Mouse (Mus musculus) small intestine, adult 2 months (tissue): ENCODE measurements around the gene Cd300ld5. TPM values are rescaled to one million over a fixed set of nuclear protein-coding genes. Genes with fewer than 3 reads are reported as not detected.

ENCODE experiments used
- H3K27ac ChIP-seq: fragments of 200-500 bp; 2 replicates; pipeline ENCODE4 v1.5.1; 2012; ENCODE audit warnings: low read depth, low read length, control low read depth, inconsistent platforms; ENCODE audit not compliant: insufficient read depth
- H3K27me3 ChIP-seq: fragments of 200-500 bp; 2 replicates; pipeline ENCODE4 v1.6.1; 2012; ENCODE audit warnings: mild to moderate bottlenecking, moderate library complexity, low read length, inconsistent platforms; ENCODE audit not compliant: control insufficient read depth, insufficient read depth
- H3K36me3 ChIP-seq: fragments of 200-500 bp; 2 replicates; pipeline ENCODE4 v1.6.1; 2012; ENCODE audit warnings: mild to moderate bottlenecking, low read length, control low read depth, inconsistent platforms; ENCODE audit not compliant: control insufficient read depth, insufficient read depth
- H3K4me1 ChIP-seq: fragments of 200-500 bp; 2 replicates; pipeline ENCODE4 v1.6.1; 2012; ENCODE audit warnings: low read length, inconsistent platforms, mixed read lengths; ENCODE audit not compliant: control insufficient read depth, insufficient read depth, insufficient read length
- H3K4me3 ChIP-seq: fragments of 200-500 bp; 2 replicates; pipeline ENCODE4 v1.5.1; 2012; ENCODE audit warnings: low read depth, mild to moderate bottlenecking, control low read depth, inconsistent platforms, low read length, moderate library complexity
- CTCF ChIP-seq: fragments of 200-500 bp; IDR thresholded peaks from 2 replicates; pipeline ENCODE4 v1.5.1; 2012; ENCODE audit warnings: low read depth, mild to moderate bottlenecking, control low read depth, inconsistent platforms, low read length, moderate library complexity, mixed read lengths; ENCODE audit not compliant: insufficient replicate concordance, insufficient read length; ENCODE audit errors: extremely low read depth
- POLR2A ChIP-seq: fragments of 200-500 bp; IDR thresholded peaks from 2 replicates; pipeline ENCODE4 v1.6.1; 2012; ENCODE audit warnings: low read depth, mild to moderate bottlenecking, control low read depth, inconsistent platforms, low read length, moderate library complexity
- WGBS: fragments of 180-500 bp; shearing (Covaris S2); methylation state at CpG from one replicate; pipeline ENCODE4 v1.1.7; 2018; 5-methylcytosine and 5-hydroxymethylcytosine counted together
- polyA plus RNA-seq: library from polyadenylated mRNA; depleted of rRNA; stranded (reverse); fragments of >200 nt; gene quantifications from 2 replicates; pipeline ENCODE4 v1.2.3, GENCODE M21; 2012; rRNA removed

The Cd300ld5 gene
- polyA plus RNA-seq, 1 experiment, result not detected

DNA sequence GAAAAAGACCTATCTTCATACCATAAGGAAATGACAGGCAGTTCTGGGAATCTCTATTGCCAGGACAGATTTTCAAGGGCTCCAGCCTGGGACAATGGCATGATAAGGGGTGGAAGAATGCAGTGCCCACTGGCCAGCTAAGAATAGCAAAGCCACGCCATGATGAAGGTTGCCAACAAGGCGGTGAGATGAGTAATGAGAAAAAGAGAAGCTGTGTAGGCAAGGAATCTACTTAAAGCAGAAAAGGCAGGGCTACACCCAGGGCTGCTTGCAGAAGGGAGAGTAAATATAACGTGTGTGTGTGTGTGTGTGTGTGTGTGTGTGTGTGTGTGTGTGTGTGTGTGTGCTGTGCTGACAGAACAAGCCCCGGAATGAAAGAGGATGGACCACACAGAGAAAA lies 55.7 kb downstream of the Cd300ld5 start:
- Histone ChIP-seq H3K27me3 (no peaks in the 10 kb centered on the region), H3K36me3 (no peaks in the 10 kb centered on the region), H3K27ac (no peak overlapping the region), H3K4me3 (no peak overlapping the region), H3K4me1 (no peaks in the 10 kb centered on the region)
- no peak for TF ChIP-seq CTCF
- no peak for TF ChIP-seq POLR2A
- WGBS, result 49% methylated on average over 4 of the region's 4 CpGs

Other genes starting within 250 kb of the Cd300ld5 start
- 0.44 and 0.52 TPM in 2 replicates for gene Btbd17, start 241.8 kb downstream of the Cd300ld5 start, polyA plus RNA-seq
- 0.10 TPM in 1 of 2 replicates, not detected in the other for gene Gpr142, start 238.8 kb downstream of the Cd300ld5 start, polyA plus RNA-seq
- 4.4 TPM in 2 replicates for gene Gprc5c, start 186.6 kb downstream of the Cd300ld5 start, polyA plus RNA-seq
- 0.76 and 0.91 TPM in 2 replicates for gene Cd300a, start 147.7 kb downstream of the Cd300ld5 start, polyA plus RNA-seq
- 0.46 and 0.77 TPM in 2 replicates for gene Cd300lb, start 103.4 kb downstream of the Cd300ld5 start, polyA plus RNA-seq
- 0.37 TPM in 1 of 2 replicates, not detected in the other for gene Cd300c, start 68.6 kb downstream of the Cd300ld5 start, polyA plus RNA-seq
- gene Cd300ld, start 47.8 kb downstream of the Cd300ld5 start, polyA plus RNA-seq, result 1.2 and 1.5 TPM in 2 replicates
- 3.1 and 5.1 TPM in 2 replicates for gene Cd300c2, start 35.9 kb downstream of the Cd300ld5 start, polyA plus RNA-seq
- gene Cd300ld2, start 21.6 kb downstream of the Cd300ld5 start, polyA plus RNA-seq, result not detected in 2 replicates
- 0.20 TPM in 1 of 2 replicates, not detected in the other for gene Cd300ld4, start 10.8 kb downstream of the Cd300ld5 start, polyA plus RNA-seq
- 1.1 TPM in 2 replicates for gene Cd300ld3, start 10.6 kb upstream of the Cd300ld5 start, polyA plus RNA-seq
- gene Cd300e, start 24.4 kb upstream of the Cd300ld5 start, polyA plus RNA-seq, result 0.22 and 0.52 TPM in 2 replicates
- 0.91 and 2.2 TPM in 2 replicates for gene Rab37, start 53.7 kb upstream of the Cd300ld5 start, polyA plus RNA-seq
- 3.9 and 6.9 TPM in 2 replicates for gene Cd300lf, start 96.2 kb upstream of the Cd300ld5 start, polyA plus RNA-seq
- 314 and 949 TPM in 2 replicates for gene Slc9a3r1, start 125.6 kb upstream of the Cd300ld5 start, polyA plus RNA-seq
- gene Tmem104, start 149.7 kb upstream of the Cd300ld5 start, polyA plus RNA-seq, result 10.0 and 21.0 TPM in 2 replicates
- gene Nat9, start 150.1 kb upstream of the Cd300ld5 start, polyA plus RNA-seq, result 22.7 and 35.6 TPM in 2 replicates
- 0.10 and 0.33 TPM in 2 replicates for gene Grin2c, start 229.5 kb upstream of the Cd300ld5 start, polyA plus RNA-seq
- 7.8 and 12.2 TPM in 2 replicates for gene Fdxr, start 239.3 kb upstream of the Cd300ld5 start, polyA plus RNA-seq